Mouse (Mus musculus) lung, postnatal 0 days (tissue): ENCODE measurements at regions not wholly inside any gene's neighbourhood (a gene's known extent, or its start where the extent isn't known, plus 50 kb on each side); places are given as distances from the start of the nearest gene placed in this dataset.

Experiments used
- CTCF ChIP-seq: IDR thresholded peaks from 2 replicates; pipeline ENCODE4 v1.5.1; 2016; ENCODE audit warnings: antibody characterized with exemption, mild to moderate bottlenecking
- EP300 ChIP-seq: IDR thresholded peaks from 2 replicates; pipeline ENCODE4 v1.6.1; 2016; ENCODE audit warnings: antibody characterized with exemption, mild to moderate bottlenecking, control low read depth

- no peak for TF ChIP-seq CTCF
- peak; percentile 68; the same call in 1 of the 2 replicates for TF ChIP-seq EP300
Observed at GRCm38 (mm10) chr16:78135501-78135900, 165.8 kb upstream of the Cxadr start.
